Mouse (Mus musculus) stomach, postnatal 0 days (tissue): ENCODE data around the gene Pank3. TPM values are rescaled to one million over a fixed set of nuclear protein-coding genes. Genes with fewer than 3 reads are reported as not detected.

ENCODE experiments used
- ATAC-seq: fragments of 200-750 bp; cut with Nextera tagmentation; 2 replicates; pipeline ENCODE4 v1.8.0; 2017; ENCODE audit not compliant: low FRiP score, low TSS enrichment
- DNase-seq: peaks from one replicate; pipeline ENCODE4 v3.0.0-alpha.2; 2016; ENCODE audit warnings: low spot score
- H3K27ac ChIP-seq: fragments of 300-500 bp; sonication (generic); replicated peaks from 2 replicates; pipeline ENCODE4 v1.5.1; 2014; ENCODE audit warnings: mild to moderate bottlenecking, control low read depth
- H3K27me3 ChIP-seq: fragments of 300-500 bp; sonication (generic); 2 replicates; pipeline ENCODE4 v1.6.1; 2014; ENCODE audit warnings: low read length; ENCODE audit not compliant: control insufficient read depth, insufficient read depth
- H3K36me3 ChIP-seq: fragments of 300-500 bp; sonication (generic); 2 replicates; pipeline ENCODE4 v1.6.1; 2014; ENCODE audit warnings: low read length, mixed read lengths; ENCODE audit not compliant: control insufficient read depth, insufficient read depth
- H3K4me1 ChIP-seq: fragments of 300-500 bp; sonication (generic); replicated peaks from 2 replicates; pipeline ENCODE4 v1.6.1; 2014; ENCODE audit warnings: antibody characterized with exemption; ENCODE audit not compliant: control insufficient read depth, insufficient read depth
- H3K4me2 ChIP-seq: fragments of 300-500 bp; sonication (generic); replicated peaks from 2 replicates; pipeline ENCODE4 v1.6.1; 2014; ENCODE audit warnings: low read depth, mild to moderate bottlenecking, control low read depth, moderate library complexity
- H3K4me3 ChIP-seq: fragments of 300-500 bp; sonication (generic); 2 replicates; pipeline ENCODE4 v1.5.1; 2014; ENCODE audit warnings: low read depth, low read length, control low read depth
- H3K9ac ChIP-seq: fragments of 300-500 bp; sonication (generic); 2 replicates; pipeline ENCODE4 v1.6.1; 2014; ENCODE audit warnings: mild to moderate bottlenecking, low read length, control low read depth, mixed read lengths
- H3K9me3 ChIP-seq: fragments of 300-500 bp; sonication (generic); 2 replicates; pipeline ENCODE4 v1.6.1; 2016; ENCODE audit warnings: low read length; ENCODE audit not compliant: control insufficient read depth
- CTCF ChIP-seq: IDR thresholded peaks from 2 replicates; pipeline ENCODE4 v1.5.1; 2016; ENCODE audit warnings: antibody characterized with exemption, low read depth, mild to moderate bottlenecking, moderate library complexity
- EP300 ChIP-seq: optimal IDR thresholded peaks from 2 replicates; pipeline ENCODE3; 2016; ENCODE audit warnings: antibody characterized with exemption
- WGBS: fragments of 180-500 bp; shearing (Covaris S2); extraction: QIAGEN DNeasy Blood & Tissue Kit; methylation state at CpG from one replicate; pipeline ENCODE4 v1.1.7; 2014; 5-methylcytosine and 5-hydroxymethylcytosine counted together
- polyA plus RNA-seq: library from polyadenylated mRNA; unstranded; fragments of >200 nt; fragmentation: Nextera tagmentation; extraction: Ambion mirVana; gene quantifications from 2 replicates; pipeline ENCODE4 v1.2.1, GENCODE M21; 2015

Pank3 gene
- polyA plus RNA-seq, 1 experiment from 2014 or later, result 10.4 TPM

DNA sequence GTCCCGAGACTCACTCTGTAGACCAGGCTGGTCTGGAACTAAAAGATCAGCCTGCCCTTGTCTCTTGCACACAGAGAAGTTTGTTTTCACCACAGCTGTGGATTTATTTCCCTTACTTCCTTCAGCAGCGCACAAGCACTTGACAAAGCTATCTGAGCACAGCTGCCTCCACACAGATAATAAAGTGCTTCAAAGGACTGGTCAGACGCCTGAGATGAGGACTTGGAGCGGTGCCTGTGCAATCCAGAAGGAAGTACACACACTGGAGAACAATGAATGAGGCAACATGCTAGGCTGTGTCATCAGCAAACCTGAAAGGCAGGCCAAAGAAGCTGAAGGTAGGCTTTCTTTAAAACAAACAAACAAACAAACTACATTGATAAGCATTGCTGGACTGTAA lies 62.9 kb downstream of the Pank3 start:
- Histone ChIP-seq H3K4me1 (no peaks in the 10 kb centered on the region), H3K27ac (no peak overlapping the region), H3K36me3 (peaks cover 19% of the 10 kb centered on the region), H3K4me3 (no peak overlapping the region), H3K4me2 (no peak overlapping the region), H3K9me3 (no peaks in the 10 kb centered on the region), H3K27me3 (no peaks in the 10 kb centered on the region), H3K9ac (no peak overlapping the region)
- WGBS, result 64% methylated on average over 4 of the region's 4 CpGs
- DNase-seq (peak; percentile 47), ATAC-seq (peak; percentile 83)
- no peak for TF ChIP-seq CTCF
- TF ChIP-seq EP300, result no peak

- peak overlapping the region; percentile 63 for H3K4me2 ChIP-seq
- H3K4me3 ChIP-seq, result peak overlapping the region; percentile 92
- no peak overlapping the region for H3K27ac ChIP-seq
- H3K9ac ChIP-seq, result no peak overlapping the region
- no peak for ATAC-seq
- TF ChIP-seq CTCF (no peak), EP300 (no peak)
- DNase-seq, result no peak
- H3K4me1 ChIP-seq, result no peaks in the 10 kb centered on the region
- no peaks in the 10 kb centered on the region for H3K27me3 ChIP-seq
- whole genome bisulfite sequencing, result 78% methylated on average over 6 of the region's 6 CpGs
- H3K9me3 ChIP-seq, result no peaks in the 10 kb centered on the region
- peaks cover 11% of the 10 kb centered on the region for H3K36me3 ChIP-seq
These were observed 64.0 kb downstream of the Pank3 start for GRCm38 (mm10) chr11:35833270-35833669.

DNA sequence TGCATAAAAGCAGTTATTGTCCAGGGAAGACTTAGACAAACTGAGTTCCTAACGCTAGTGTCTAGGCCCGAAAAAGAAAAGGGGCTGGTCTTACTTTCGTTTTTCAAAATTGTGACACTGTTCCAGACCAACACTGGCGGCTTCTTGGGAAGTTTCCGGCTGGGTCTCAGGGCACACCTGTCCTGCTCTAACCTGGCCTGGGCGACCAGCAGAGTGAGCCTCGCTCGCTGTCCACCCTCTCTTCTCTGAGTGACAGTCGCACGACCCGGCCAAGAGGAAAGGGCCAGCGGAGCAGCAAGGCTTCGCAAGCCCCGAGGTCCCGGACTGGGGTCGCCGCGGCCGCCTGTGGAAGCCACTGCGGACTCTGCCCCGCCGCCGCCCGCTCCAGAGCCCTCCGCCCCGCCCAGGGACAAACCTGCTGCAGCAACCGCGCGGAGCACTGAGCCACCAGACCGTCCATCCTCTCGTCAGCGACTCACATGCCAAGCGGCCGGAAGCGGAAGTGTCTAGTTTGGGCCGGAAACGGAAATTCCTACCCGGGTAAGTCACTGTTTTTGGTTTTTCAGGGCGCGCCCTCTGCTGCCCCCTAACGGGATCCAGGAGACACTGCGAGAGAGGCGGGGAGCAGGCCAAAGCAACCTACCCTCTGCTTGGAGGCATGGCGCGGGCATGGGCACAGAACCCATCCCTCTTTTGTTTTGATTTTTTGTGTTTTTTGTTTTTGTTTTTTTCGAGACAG lies 64.9 kb downstream of the Pank3 start, which contains the start of gene Rars:
Gene Rars (minus strand): TSS at position 485 of the 739 bp plus-strand sequence.
- peak; percentile 94 for TF ChIP-seq CTCF
- no peak for TF ChIP-seq EP300
- Histone ChIP-seq H3K9ac (peak within 1 kb of the TSS; percentile 92), H3K27me3 (no peaks in the 10 kb centered on the region), H3K27ac (peak within 1 kb of the TSS; percentile 81), H3K9me3 (no peaks in the 10 kb centered on the region), H3K4me1 (no peaks in the 10 kb centered on the region), H3K4me2 (peak within 1 kb of the TSS; percentile 63), H3K4me3 (peak within 1 kb of the TSS; percentile 92), H3K36me3 (peaks cover 7% of the 10 kb centered on the region)
- WGBS, result under 1% methylated on average over 42 of the region's 46 CpGs
- peak; percentile 94 for DNase-seq
- peak; percentile 83 for ATAC-seq

DNA sequence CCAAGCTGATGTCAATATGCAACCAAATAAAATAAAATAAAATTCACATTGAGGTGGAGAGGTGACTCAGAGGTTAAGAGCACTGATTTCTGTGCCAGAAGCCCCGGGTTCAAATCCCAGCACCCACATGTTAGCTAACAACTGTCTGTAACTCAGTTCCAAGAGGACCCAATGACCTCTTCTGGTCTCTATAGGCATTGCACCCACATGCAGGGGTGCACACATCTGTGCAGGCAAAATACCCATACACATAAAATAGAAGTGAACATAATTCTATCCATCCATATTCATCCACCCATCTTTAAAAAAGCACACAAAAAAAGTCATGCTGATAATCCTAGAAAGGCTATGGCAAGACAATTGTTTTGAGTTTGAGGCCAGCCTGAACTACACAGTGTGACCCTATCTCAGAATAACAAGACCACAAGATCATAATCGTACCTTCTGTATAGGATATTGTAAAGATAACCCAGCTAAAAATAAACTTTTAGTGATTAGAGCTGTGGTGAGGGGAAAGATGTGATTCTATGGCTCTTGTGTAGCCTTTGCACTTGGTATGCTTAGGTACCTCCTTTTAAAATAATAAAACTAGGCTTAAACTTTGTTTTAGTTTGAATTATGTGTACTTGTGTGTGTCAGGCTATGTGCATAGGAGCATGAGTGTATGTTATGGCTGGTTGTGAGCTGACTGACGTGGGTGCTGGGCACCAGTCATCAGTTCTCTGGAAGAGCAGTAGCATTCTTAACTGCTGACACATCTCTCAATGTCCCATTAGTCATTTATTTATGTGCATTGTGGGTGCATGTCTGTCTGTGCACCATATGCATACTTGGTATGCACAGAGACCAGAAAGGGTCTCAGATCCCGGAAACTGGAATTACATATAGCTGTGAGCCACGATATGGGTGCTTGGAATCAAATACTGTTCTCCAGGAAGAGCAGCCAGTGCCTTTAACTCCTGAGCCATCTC lies 68.2 kb downstream of the Pank3 start:
- H3K27ac ChIP-seq, result 0 out of 2 replicates have a peak overlapping the region, but pooled peaks have one; percentile 36
- WGBS, result 78% methylated on average over 5 of the region's 5 CpGs

DNA sequence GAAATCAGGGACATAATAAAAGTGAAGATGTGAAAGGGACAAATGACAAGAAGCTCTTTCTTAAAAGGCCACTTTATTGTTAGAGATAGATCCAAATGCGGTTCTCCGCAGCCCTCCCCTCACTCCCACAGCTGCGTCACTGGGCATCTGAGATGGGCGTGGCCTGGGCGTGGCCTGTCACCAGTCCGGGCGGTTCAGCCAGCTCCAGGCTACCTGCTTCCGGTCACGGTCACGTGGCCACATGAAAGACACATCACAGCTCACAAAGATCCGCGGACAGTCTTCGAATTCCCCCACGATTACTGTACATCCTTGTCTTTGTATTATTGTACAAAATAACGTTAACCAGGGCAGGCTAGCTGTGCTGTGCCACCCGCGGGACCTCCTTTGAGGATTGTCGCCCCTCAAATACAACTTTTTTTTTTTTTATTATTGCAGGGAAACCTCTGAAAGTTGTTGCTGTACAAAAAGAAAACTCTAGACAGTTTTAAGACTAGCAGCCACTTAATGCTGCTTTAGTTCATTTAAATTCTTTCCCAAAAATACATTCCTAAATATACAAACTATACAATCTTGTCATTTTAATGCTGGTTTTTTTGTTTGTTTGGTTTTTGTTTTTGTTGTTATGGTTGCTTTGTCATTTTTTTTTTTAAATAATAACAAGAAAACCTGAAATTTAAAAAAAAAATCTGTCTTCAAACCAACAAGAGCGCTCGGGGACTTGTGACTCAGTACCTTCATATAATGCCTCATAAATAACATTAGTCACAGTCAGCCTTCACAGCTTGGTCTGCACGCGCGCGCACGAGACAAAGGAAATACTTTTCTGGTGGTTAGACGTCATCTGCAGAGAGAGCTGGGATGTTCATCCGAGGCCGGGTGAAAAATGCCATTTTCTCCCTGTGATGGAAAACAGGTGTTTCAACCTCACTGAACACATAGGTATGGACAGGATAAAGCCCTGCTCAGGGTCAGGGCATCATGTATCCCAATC lies 69.4 kb downstream of the Pank3 start:
- Histone ChIP-seq H3K27ac (no peak overlapping the region), H3K9ac (0 out of 2 replicates have a peak overlapping the region, but pooled peaks have one; percentile 35), H3K9me3 (no peaks in the 10 kb centered on the region), H3K4me2 (peak overlapping the region; percentile 43), H3K36me3 (no peaks in the 10 kb centered on the region), H3K27me3 (no peaks in the 10 kb centered on the region), H3K4me3 (peak overlapping the region; percentile 23), H3K4me1 (no peaks in the 10 kb centered on the region)
- DNase-seq (peak; percentile 92), ATAC-seq (peak; percentile 90)
- TF ChIP-seq CTCF, result no peak
- 18% methylated on average over 28 of the region's 28 CpGs for WGBS

More for the DNA sequence above, 68.2 kb downstream of the Pank3 start:
- Histone ChIP-seq H3K9me3 (no peaks in the 10 kb centered on the region), H3K4me1 (no peaks in the 10 kb centered on the region), H3K9ac (peak overlapping the region; percentile 18; the same call in 1 of the 2 replicates), H3K27me3 (no peaks in the 10 kb centered on the region), H3K4me3 (0 out of 2 replicates have a peak overlapping the region, but pooled peaks have one; percentile 23), H3K4me2 (peak overlapping the region; percentile 43; the same call in 1 of the 2 replicates), H3K36me3 (no peaks in the 10 kb centered on the region)
- DNase-seq, result no peak
- TF ChIP-seq EP300 (no peak), CTCF (no peak)
- ATAC-seq, result no peak
